Mouse (Mus musculus): ENCODE measurements around the gene Lpp. TPM values are rescaled to one million over a fixed set of nuclear protein-coding genes. Genes with fewer than 3 reads are reported as not detected.

The Lpp gene
- polyA plus RNA-seq, 1 experiment from 2014 or later: 14.4 TPM

DNA sequence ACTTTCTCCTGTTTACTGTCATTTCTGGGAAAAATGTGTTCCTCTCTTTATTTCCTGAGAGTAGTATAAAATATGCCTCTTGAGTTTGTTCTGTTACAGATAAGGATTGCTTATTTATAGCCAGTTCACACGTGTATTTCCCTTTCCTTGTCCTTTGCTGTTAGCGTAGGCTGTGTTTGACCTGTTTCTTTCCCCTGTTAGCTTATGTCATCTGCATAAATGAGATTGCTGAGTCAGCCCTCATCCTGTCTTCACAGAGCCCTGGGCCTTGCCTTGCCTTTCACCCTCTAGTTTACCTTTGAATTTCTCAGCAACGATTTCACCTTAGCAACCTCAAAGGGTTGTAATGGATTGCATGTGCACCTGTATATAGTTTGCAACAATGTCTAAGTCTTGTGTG, 32.5 kb downstream of the Lpp start:
- Histone ChIP-seq H3K27me3 (ENCODE audit: control insufficient read depth, insufficient read depth, low read length) (no peaks in the 10 kb centered on the region), H3K27ac (ENCODE audit: low read depth, low read length) (no peak overlapping the region), H3K4me1 (ENCODE audit: control insufficient read depth, insufficient read depth, low read length) (peaks cover 11% of the 10 kb centered on the region), H3K36me3 (ENCODE audit: control insufficient read depth, insufficient read depth, low read length) (no peaks in the 10 kb centered on the region), H3K9me3 (ENCODE audit: control insufficient read depth, low read length) (no peaks in the 10 kb centered on the region), H3K4me2 (no peak overlapping the region), H3K4me3 (ENCODE audit: low read depth, low read length) (no peak overlapping the region), H3K9ac (ENCODE audit: low read length) (no peak overlapping the region)
- DNase-seq (ENCODE audit: low spot score, missing footprints) (no peak), ATAC-seq (ENCODE audit: low FRiP score) (no peak)
- 81% methylated on average over 3 of the region's 3 CpGs for WGBS

DNA sequence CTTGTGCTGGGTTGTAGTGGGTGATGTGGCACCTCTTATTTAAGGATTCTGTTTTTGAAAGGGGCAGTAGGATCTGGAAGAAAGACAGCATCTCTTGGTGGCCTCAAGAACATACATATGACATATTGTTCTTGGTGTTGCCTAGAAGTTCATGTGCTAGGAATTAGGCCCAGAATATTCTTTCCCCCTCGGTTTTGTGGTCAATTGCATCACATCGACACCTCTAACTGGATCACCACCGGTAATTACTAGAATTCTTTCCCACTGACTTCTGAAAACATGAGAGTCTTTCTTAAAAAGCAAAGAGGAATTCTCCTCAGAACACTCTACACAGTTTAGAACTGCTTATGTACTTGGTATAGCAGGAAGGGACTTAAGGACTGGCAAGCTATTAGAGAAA, 34.3 kb downstream of the Lpp start:
- H3K4me1 ChIP-seq (ENCODE audit: control insufficient read depth, insufficient read depth, low read length): peaks cover 4% of the 10 kb centered on the region
- ATAC-seq (ENCODE audit: low FRiP score): no peak
- DNase-seq (ENCODE audit: low spot score, missing footprints): no peak
- H3K4me2 ChIP-seq: no peak overlapping the region
- no peaks in the 10 kb centered on the region for H3K27me3 ChIP-seq (ENCODE audit: control insufficient read depth, insufficient read depth, low read length)
- WGBS: 97% methylated on average over 3 of the region's 3 CpGs
- H3K36me3 ChIP-seq (ENCODE audit: control insufficient read depth, insufficient read depth, low read length): no peaks in the 10 kb centered on the region
- no peaks in the 10 kb centered on the region for H3K9me3 ChIP-seq (ENCODE audit: control insufficient read depth, low read length)
- no peak overlapping the region for H3K4me3 ChIP-seq (ENCODE audit: low read depth, low read length)
- no peak overlapping the region for H3K27ac ChIP-seq (ENCODE audit: low read depth, low read length)
- no peak overlapping the region for H3K9ac ChIP-seq (ENCODE audit: low read length)

DNA sequence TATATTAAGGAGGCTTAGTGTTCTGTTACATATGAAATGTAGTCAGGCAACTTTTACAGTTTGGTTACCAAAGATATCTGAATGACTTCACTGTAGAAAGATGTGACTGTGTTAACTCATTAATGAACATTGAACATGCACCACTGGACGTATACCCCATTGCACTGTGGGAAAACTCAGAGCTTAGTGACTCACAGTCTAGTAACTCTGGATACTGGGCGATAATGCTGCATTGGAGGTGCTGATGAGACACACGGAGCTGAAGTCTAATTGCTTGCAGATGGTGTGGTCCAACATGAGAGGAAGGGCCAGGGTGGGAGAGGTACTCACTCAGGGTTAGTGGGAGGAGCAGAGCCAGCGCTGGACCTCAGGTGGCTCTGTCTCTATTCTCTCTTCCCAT, 34.7 kb downstream of the Lpp start:
- DNase-seq (ENCODE audit: low spot score, missing footprints) (no peak), ATAC-seq (ENCODE audit: low FRiP score) (no peak)
- Histone ChIP-seq H3K4me1 (ENCODE audit: control insufficient read depth, insufficient read depth, low read length) (peaks cover 3% of the 10 kb centered on the region), H3K9me3 (ENCODE audit: control insufficient read depth, low read length) (no peaks in the 10 kb centered on the region), H3K27ac (ENCODE audit: low read depth, low read length) (no peak overlapping the region), H3K36me3 (ENCODE audit: control insufficient read depth, insufficient read depth, low read length) (no peaks in the 10 kb centered on the region), H3K4me3 (ENCODE audit: low read depth, low read length) (no peak overlapping the region), H3K27me3 (ENCODE audit: control insufficient read depth, insufficient read depth, low read length) (no peaks in the 10 kb centered on the region), H3K4me2 (no peak overlapping the region), H3K9ac (ENCODE audit: low read length) (no peak overlapping the region)
- WGBS: 82% methylated on average over 4 of the region's 4 CpGs

DNA sequence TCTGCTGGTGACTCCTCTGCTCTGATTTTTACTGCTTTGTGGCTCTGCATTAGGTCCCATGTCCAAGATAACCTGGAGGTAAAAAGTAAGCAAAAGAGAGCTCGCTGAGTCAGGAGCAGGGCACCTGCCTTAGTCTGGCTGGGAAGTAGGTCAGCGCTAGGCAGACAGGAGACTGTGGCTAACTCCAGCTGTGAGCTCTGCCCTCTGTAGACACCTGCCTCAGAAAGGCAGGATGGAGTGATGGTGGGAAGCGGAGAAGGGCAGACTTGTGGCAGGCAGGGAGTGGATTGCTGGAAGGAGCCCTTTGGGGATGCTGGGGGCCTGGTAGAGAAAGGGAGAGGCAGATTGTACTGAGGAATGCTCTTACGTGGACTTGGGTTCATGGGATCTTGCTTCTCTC, 35.4 kb downstream of the Lpp start:
- H3K27ac ChIP-seq (ENCODE audit: low read depth, low read length): no peak overlapping the region
- no peak overlapping the region for H3K9ac ChIP-seq (ENCODE audit: low read length)
- H3K4me2 ChIP-seq: no peak overlapping the region
- no peaks in the 10 kb centered on the region for H3K36me3 ChIP-seq (ENCODE audit: control insufficient read depth, insufficient read depth, low read length)
- H3K4me3 ChIP-seq (ENCODE audit: low read depth, low read length): no peak overlapping the region
- WGBS: 87% methylated on average over 4 of the region's 4 CpGs
- no peak for ATAC-seq (ENCODE audit: low FRiP score)
- no peaks in the 10 kb centered on the region for H3K27me3 ChIP-seq (ENCODE audit: control insufficient read depth, insufficient read depth, low read length)
- no peaks in the 10 kb centered on the region for H3K4me1 ChIP-seq (ENCODE audit: control insufficient read depth, insufficient read depth, low read length)
- DNase-seq (ENCODE audit: low spot score, missing footprints): no peak
- no peaks in the 10 kb centered on the region for H3K9me3 ChIP-seq (ENCODE audit: control insufficient read depth, low read length)

DNA sequence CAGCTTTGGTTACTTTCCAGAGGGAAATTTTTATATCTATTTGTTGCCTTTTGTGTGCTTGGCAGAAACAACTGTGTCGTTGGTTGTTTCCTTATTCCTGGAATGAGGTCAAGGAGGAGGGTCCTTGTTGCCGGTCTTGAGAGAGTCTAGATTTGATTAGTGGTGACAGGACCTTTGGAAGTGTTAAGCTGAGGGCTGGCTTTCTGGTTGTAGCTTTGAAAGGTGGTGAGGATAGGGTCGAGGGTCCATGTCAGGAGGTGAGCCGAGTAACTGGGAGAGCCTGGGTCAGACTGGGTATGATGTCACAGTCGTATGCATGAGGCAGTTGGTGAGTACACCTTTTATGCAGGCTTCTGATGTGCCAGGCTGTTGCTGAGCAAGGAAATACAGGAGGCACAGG, 36.4 kb downstream of the Lpp start:
- no peaks in the 10 kb centered on the region for H3K27me3 ChIP-seq (ENCODE audit: control insufficient read depth, insufficient read depth, low read length)
- H3K4me2 ChIP-seq: no peak overlapping the region
- H3K9me3 ChIP-seq (ENCODE audit: control insufficient read depth, low read length): no peaks in the 10 kb centered on the region
- no peak for ATAC-seq (ENCODE audit: low FRiP score)
- H3K4me1 ChIP-seq (ENCODE audit: control insufficient read depth, insufficient read depth, low read length): no peaks in the 10 kb centered on the region
- H3K36me3 ChIP-seq (ENCODE audit: control insufficient read depth, insufficient read depth, low read length): no peaks in the 10 kb centered on the region
- no peak for DNase-seq (ENCODE audit: low spot score, missing footprints)
- no peak overlapping the region for H3K9ac ChIP-seq (ENCODE audit: low read length)
- 73% methylated on average over 5 of the region's 5 CpGs for WGBS
- H3K4me3 ChIP-seq (ENCODE audit: low read depth, low read length): no peak overlapping the region
- H3K27ac ChIP-seq (ENCODE audit: low read depth, low read length): no peak overlapping the region

DNA sequence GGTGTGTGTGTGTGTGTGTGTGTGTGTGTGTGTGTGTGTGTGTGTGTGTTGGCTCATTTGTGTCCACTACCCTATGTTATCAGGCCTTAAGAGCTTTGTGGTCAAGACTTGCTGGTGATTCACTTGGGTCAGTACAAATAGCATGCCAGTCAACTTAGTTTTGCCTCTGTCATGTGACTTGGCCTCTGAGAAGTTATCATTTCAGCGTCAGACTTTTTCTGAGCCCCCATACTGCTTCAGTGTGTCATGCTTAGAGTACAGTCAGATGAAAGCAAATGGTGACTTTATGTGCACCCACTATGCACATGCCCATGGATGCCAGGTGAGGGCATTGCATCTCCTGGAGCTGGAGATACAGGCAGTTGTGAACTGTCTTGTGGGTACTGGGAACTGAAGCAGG, 38.5 kb downstream of the Lpp start:
- H3K36me3 ChIP-seq (ENCODE audit: control insufficient read depth, insufficient read depth, low read length): no peaks in the 10 kb centered on the region
- H3K4me1 ChIP-seq (ENCODE audit: control insufficient read depth, insufficient read depth, low read length): no peaks in the 10 kb centered on the region
- WGBS: 86% methylated on average over 1 of the region's 1 CpGs
- H3K4me2 ChIP-seq: no peak overlapping the region
- no peaks in the 10 kb centered on the region for H3K9me3 ChIP-seq (ENCODE audit: control insufficient read depth, low read length)
- H3K9ac ChIP-seq (ENCODE audit: low read length): no peak overlapping the region
- H3K27ac ChIP-seq (ENCODE audit: low read depth, low read length): no peak overlapping the region
- H3K4me3 ChIP-seq (ENCODE audit: low read depth, low read length): no peak overlapping the region
- DNase-seq (ENCODE audit: low spot score, missing footprints) (no peak), ATAC-seq (ENCODE audit: low FRiP score) (no peak)
- H3K27me3 ChIP-seq (ENCODE audit: control insufficient read depth, insufficient read depth, low read length): no peaks in the 10 kb centered on the region

DNA sequence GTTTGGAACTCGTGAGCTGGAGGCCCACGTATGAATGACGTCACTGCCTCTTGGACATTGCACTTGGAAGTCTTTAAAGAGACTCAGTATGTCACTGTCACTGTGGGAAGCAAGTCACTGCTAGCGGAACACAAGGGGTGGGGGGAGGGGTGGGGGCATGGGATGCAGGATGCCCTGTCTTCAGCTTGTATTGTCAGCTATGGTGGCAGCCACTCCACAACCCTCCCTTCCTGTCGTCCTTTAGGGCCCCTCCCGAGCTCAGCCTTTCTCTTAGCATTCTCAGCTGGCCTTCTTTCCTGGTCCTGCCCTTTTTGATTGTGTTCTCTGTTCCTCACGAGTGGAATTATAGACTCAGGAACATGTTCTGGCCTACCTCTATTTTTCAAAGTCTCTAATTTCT, 40.3 kb downstream of the Lpp start:
- no peaks in the 10 kb centered on the region for H3K36me3 ChIP-seq (ENCODE audit: control insufficient read depth, insufficient read depth, low read length)
- no peaks in the 10 kb centered on the region for H3K27me3 ChIP-seq (ENCODE audit: control insufficient read depth, insufficient read depth, low read length)
- no peaks in the 10 kb centered on the region for H3K9me3 ChIP-seq (ENCODE audit: control insufficient read depth, low read length)
- 55% methylated on average over 7 of the region's 7 CpGs for WGBS
- H3K27ac ChIP-seq (ENCODE audit: low read depth, low read length): no peak overlapping the region
- ATAC-seq (ENCODE audit: low FRiP score) (no peak), DNase-seq (ENCODE audit: low spot score, missing footprints) (no peak)
- H3K9ac ChIP-seq (ENCODE audit: low read length): no peak overlapping the region
- H3K4me2 ChIP-seq: no peak overlapping the region
- H3K4me3 ChIP-seq (ENCODE audit: low read depth, low read length): no peak overlapping the region
- no peaks in the 10 kb centered on the region for H3K4me1 ChIP-seq (ENCODE audit: control insufficient read depth, insufficient read depth, low read length)

DNA sequence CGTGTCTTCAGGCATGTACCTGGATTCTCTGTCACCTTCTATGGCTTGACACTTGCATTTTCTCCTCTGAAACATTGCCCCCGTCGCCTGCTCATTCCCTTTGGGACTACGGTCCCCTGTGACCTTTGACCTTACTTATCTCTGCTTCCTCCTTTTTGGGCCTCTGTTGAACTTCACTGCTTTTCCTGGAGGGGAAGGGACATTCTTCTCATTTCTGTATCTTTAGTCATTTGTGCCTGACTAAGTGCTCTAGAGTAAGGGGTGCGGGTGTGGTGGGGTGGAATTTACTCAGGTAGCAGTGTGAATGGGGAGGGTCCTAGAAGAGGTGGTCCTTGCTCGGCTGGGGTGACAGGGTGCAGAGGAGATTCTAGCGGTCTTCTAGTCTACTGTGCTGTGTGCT, 40.7 kb downstream of the Lpp start:
- Histone ChIP-seq H3K36me3 (ENCODE audit: control insufficient read depth, insufficient read depth, low read length) (no peaks in the 10 kb centered on the region), H3K27ac (ENCODE audit: low read depth, low read length) (no peak overlapping the region), H3K4me3 (ENCODE audit: low read depth, low read length) (no peak overlapping the region), H3K27me3 (ENCODE audit: control insufficient read depth, insufficient read depth, low read length) (no peaks in the 10 kb centered on the region), H3K4me1 (ENCODE audit: control insufficient read depth, insufficient read depth, low read length) (no peaks in the 10 kb centered on the region), H3K9me3 (ENCODE audit: control insufficient read depth, low read length) (no peaks in the 10 kb centered on the region), H3K4me2 (no peak overlapping the region), H3K9ac (ENCODE audit: low read length) (no peak overlapping the region)
- WGBS: 71% methylated on average over 7 of the region's 7 CpGs
- no peak for ATAC-seq (ENCODE audit: low FRiP score)
- DNase-seq (ENCODE audit: low spot score, missing footprints): no peak

DNA sequence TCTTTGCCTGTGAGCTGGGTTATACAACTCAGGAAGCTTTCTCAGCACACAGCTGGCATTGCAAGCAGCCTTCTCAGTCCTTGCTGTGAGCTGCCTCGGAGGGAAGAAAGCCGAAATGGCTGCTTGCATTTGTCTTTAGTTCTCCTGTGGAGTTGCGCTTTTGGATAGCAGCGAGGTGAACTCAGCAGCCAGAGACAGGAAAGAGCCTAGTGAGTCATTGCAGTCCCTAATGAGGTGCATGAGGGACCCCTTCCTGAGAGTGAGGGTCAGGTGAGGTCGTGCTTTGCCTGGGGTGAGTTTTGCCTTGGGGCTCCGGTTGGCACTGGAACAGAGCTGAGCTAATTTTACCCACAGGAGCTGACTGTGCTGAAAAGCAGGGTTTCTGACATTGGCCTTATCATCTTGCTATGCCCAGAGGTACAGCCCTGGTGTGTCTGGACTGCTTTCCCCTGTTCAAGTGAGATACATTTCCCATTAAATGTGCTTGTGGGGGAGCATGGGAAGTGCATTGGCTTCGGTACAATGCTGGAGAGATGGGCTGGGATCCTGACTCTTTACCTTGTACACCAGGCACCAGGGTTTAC, 41.3 kb downstream of the Lpp start:
- no peak overlapping the region for H3K9ac ChIP-seq (ENCODE audit: low read length)
- H3K27me3 ChIP-seq (ENCODE audit: control insufficient read depth, insufficient read depth, low read length): no peaks in the 10 kb centered on the region
- H3K4me1 ChIP-seq (ENCODE audit: control insufficient read depth, insufficient read depth, low read length): no peaks in the 10 kb centered on the region
- 61% methylated on average over 7 of the region's 7 CpGs for WGBS
- DNase-seq (ENCODE audit: low spot score, missing footprints): no peak
- H3K4me2 ChIP-seq: no peak overlapping the region
- H3K27ac ChIP-seq (ENCODE audit: low read depth, low read length): no peak overlapping the region
- H3K36me3 ChIP-seq (ENCODE audit: control insufficient read depth, insufficient read depth, low read length): no peaks in the 10 kb centered on the region
- ATAC-seq (ENCODE audit: low FRiP score): no peak
- no peak overlapping the region for H3K4me3 ChIP-seq (ENCODE audit: low read depth, low read length)
- no peaks in the 10 kb centered on the region for H3K9me3 ChIP-seq (ENCODE audit: control insufficient read depth, low read length)

DNA sequence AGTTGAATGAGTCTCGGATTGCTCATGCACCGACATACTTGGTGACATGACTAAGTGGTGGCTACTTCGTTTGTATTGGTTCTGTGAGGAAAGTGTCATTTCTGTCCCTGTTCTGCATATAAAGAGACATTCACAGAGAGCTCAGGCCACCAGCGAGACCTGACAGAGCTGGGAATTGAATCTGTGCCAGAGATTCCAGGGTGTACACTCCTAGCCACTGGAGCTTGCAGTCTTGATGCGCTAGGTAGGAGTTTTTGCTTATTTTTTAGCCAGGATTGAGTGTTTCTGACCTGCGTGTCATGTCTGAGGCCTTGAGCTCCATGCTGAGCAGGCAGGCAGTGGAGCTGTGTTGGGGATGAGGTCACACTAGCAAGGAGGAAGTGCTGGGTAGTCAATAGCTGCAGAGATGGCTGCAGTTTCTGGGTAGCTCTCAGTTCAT, 41.8 kb downstream of the Lpp start:
- H3K4me2 ChIP-seq: no peak overlapping the region
- H3K9ac ChIP-seq (ENCODE audit: low read length): no peak overlapping the region
- 77% methylated on average over 6 of the region's 6 CpGs for WGBS
- H3K4me3 ChIP-seq (ENCODE audit: low read depth, low read length): no peak overlapping the region
- no peak for DNase-seq (ENCODE audit: low spot score, missing footprints)
- H3K9me3 ChIP-seq (ENCODE audit: control insufficient read depth, low read length): no peaks in the 10 kb centered on the region
- no peaks in the 10 kb centered on the region for H3K4me1 ChIP-seq (ENCODE audit: control insufficient read depth, insufficient read depth, low read length)
- H3K36me3 ChIP-seq (ENCODE audit: control insufficient read depth, insufficient read depth, low read length): no peaks in the 10 kb centered on the region
- H3K27ac ChIP-seq (ENCODE audit: low read depth, low read length): no peak overlapping the region
- H3K27me3 ChIP-seq (ENCODE audit: control insufficient read depth, insufficient read depth, low read length): no peaks in the 10 kb centered on the region
- ATAC-seq (ENCODE audit: low FRiP score): no peak

Data from midbrain, embryonic 11.5 days (tissue).